Mouse (Mus musculus) CH12.LX (cell line): ENCODE measurements around the gene Per3. TPM values are rescaled to one million over a fixed set of nuclear protein-coding genes. Genes with fewer than 3 reads are reported as not detected.

Experiments used
- DNase-seq: peaks from one replicate; pipeline ENCODE4 v3.0.0-alpha.2; 2013; ENCODE audit errors: extremely low read depth
- H3K27ac ChIP-seq: 2 replicates; pipeline ENCODE4 v1.5.1; 2012; ENCODE audit warnings: low read depth, mild to moderate bottlenecking, control low read depth, moderate library complexity; ENCODE audit not compliant: insufficient read depth
- H3K27me3 ChIP-seq: replicated peaks from 2 replicates; pipeline ENCODE3; 2012; ENCODE audit warnings: inconsistent platforms
- H3K36me3 ChIP-seq, 2 experiments: replicated peaks in 1 of 2; 2 replicates each; pipeline versions ENCODE3 to v1.6.1; 2012; ENCODE audit warnings: inconsistent platforms in 1 of 2, low read length in 1 of 2, mild to moderate bottlenecking in 1 of 2, mixed read lengths in 1 of 2, moderate library complexity in 1 of 2; ENCODE audit not compliant: control insufficient read depth in 1 of 2, insufficient read depth in 1 of 2
- H3K4me1 ChIP-seq, 2 experiments: 2 replicates each; pipeline ENCODE4 v1.6.1; 2012; ENCODE audit warnings: inconsistent platforms in 1 of 2, moderate library complexity in 1 of 2; ENCODE audit not compliant: insufficient read depth in 2 of 2, control insufficient read depth in 1 of 2
- H3K4me2 ChIP-seq: 2 replicates; pipeline ENCODE4 v1.6.1; 2012; ENCODE audit warnings: low read depth, mild to moderate bottlenecking, control low read depth; ENCODE audit not compliant: poor library complexity, insufficient read depth, severe bottlenecking
- H3K4me3 ChIP-seq, 3 experiments: fragments of 150-350 bp in 1 of 3; sonication (generic) in 1 of 3; replicated peaks in 1 of 3; 2 replicates each; pipeline versions ENCODE3 to v1.5.1; 2011 to 2012; ENCODE audit warnings: low read depth in 2 of 3, low read length in 2 of 3, mild to moderate bottlenecking in 2 of 3, moderate library complexity in 2 of 3, control low read depth in 1 of 3, improper control_type of control experiment in 1 of 3, inconsistent platforms in 1 of 3, mixed read lengths in 1 of 3; ENCODE audit not compliant: poor library complexity in 1 of 3
- H3K79me2 ChIP-seq: replicated peaks from 2 replicates; pipeline ENCODE4 v1.6.1; 2012; ENCODE audit warnings: mild to moderate bottlenecking, moderate library complexity; ENCODE audit not compliant: control insufficient read depth, poor library complexity, insufficient read depth, severe bottlenecking; ENCODE audit errors: extremely low read depth
- H3K9ac ChIP-seq: 2 replicates; pipeline ENCODE4 v1.6.1; 2012; ENCODE audit warnings: low read depth, mild to moderate bottlenecking, control low read depth, moderate library complexity; ENCODE audit not compliant: insufficient read depth
- H3K9me3 ChIP-seq: replicated peaks from 2 replicates; pipeline ENCODE3; 2012; ENCODE audit warnings: low read length, inconsistent platforms, mixed read lengths
- BHLHE40 ChIP-seq: IDR thresholded peaks from 2 replicates; pipeline ENCODE4 v1.6.1; 2011; ENCODE audit warnings: mild to moderate bottlenecking, low read depth, low read length, improper control_type of control experiment
- CHD2 ChIP-seq: IDR thresholded peaks from 2 replicates; pipeline ENCODE4 v1.6.1; 2011; ENCODE audit warnings: low read length, improper control_type of control experiment
- CTCF ChIP-seq, 2 experiments: IDR thresholded peaks in 1 of 2; conservative IDR thresholded peaks in 1 of 2; 2 replicates each; pipeline ENCODE4 v1.5.1; 2011 to 2012; ENCODE audit warnings: low read depth in 2 of 2, low read length in 2 of 2, improper control_type of control experiment in 1 of 2, inconsistent platforms in 1 of 2, mild to moderate bottlenecking in 1 of 2, moderate library complexity in 1 of 2
- E2F4 ChIP-seq: IDR thresholded peaks from 2 replicates; pipeline ENCODE4 v1.6.1; 2011; ENCODE audit warnings: low read depth, low read length, improper control_type of control experiment; ENCODE audit not compliant: insufficient replicate concordance
- KAT2A ChIP-seq: IDR thresholded peaks from 2 replicates; pipeline ENCODE4 v1.6.1; 2012; ENCODE audit warnings: low read length, improper control_type of control experiment, inconsistent platforms; ENCODE audit not compliant: insufficient replicate concordance
- MAFK ChIP-seq: IDR thresholded peaks from 2 replicates; pipeline ENCODE4 v1.6.1; 2011; ENCODE audit warnings: low read length, improper control_type of control experiment; ENCODE audit not compliant: insufficient replicate concordance
- MAZ ChIP-seq: IDR thresholded peaks from 2 replicates; pipeline ENCODE4 v1.6.1; 2012; ENCODE audit warnings: low read depth, mild to moderate bottlenecking, inconsistent platforms, low read length, improper control_type of control experiment, moderate library complexity
- NRF1 ChIP-seq: IDR thresholded peaks from 2 replicates; pipeline ENCODE4 v1.6.1; 2014; ENCODE audit warnings: low read depth, mild to moderate bottlenecking, inconsistent platforms, low read length, improper control_type of control experiment, moderate library complexity
- POLR2A ChIP-seq: IDR thresholded peaks from 2 replicates; pipeline ENCODE4 v1.6.1; 2011; ENCODE audit warnings: low read depth, mild to moderate bottlenecking, improper control_type of control experiment, low read length
- POLR2AphosphoS2 ChIP-seq: IDR thresholded peaks from 2 replicates; pipeline ENCODE4 v1.6.1; 2011; ENCODE audit warnings: low read depth, low read length, improper control_type of control experiment
- RCOR1 ChIP-seq: conservative IDR thresholded peaks from 2 replicates; pipeline ENCODE4 v1.6.1; 2012; ENCODE audit warnings: low read depth, mild to moderate bottlenecking, inconsistent platforms, low read length, improper control_type of control experiment
- SMC3 ChIP-seq: IDR thresholded peaks from 2 replicates; pipeline ENCODE4 v1.6.1; 2011; ENCODE audit warnings: low read depth, low read length, improper control_type of control experiment
- TBP ChIP-seq: conservative IDR thresholded peaks from 2 replicates; pipeline ENCODE4 v1.6.1; 2011; ENCODE audit warnings: low read depth, low read length, improper control_type of control experiment
- TCF12 ChIP-seq: IDR thresholded peaks from 2 replicates; pipeline ENCODE4 v1.6.1; 2014; ENCODE audit warnings: low read depth, mild to moderate bottlenecking, inconsistent platforms, low read length, improper control_type of control experiment
- UBTF ChIP-seq: IDR thresholded peaks from 2 replicates; pipeline ENCODE4 v1.6.1; 2012; ENCODE audit warnings: low read depth, mild to moderate bottlenecking, inconsistent platforms, low read length, improper control_type of control experiment, moderate library complexity
- USF1 ChIP-seq: IDR thresholded peaks from 2 replicates; pipeline ENCODE4 v1.6.1; 2014; ENCODE audit warnings: low read depth, mild to moderate bottlenecking, inconsistent platforms, low read length, improper control_type of control experiment
- USF2 ChIP-seq: conservative IDR thresholded peaks from 2 replicates; pipeline ENCODE4 v1.6.1; 2011; ENCODE audit warnings: low read depth, low read length, improper control_type of control experiment
- ZC3H11A ChIP-seq: IDR thresholded peaks from 2 replicates; pipeline ENCODE4 v1.6.1; 2012; ENCODE audit warnings: low read depth, mild to moderate bottlenecking, inconsistent platforms, low read length, improper control_type of control experiment
- ZMIZ1 ChIP-seq: IDR thresholded peaks from 2 replicates; pipeline ENCODE4 v1.6.1; 2012; ENCODE audit warnings: low read depth, mild to moderate bottlenecking, inconsistent platforms, low read length, improper control_type of control experiment
- ZNF384 ChIP-seq: IDR thresholded peaks from 2 replicates; pipeline ENCODE4 v1.6.1; 2012; ENCODE audit warnings: low read depth, low read length, improper control_type of control experiment, inconsistent platforms
- dilution Hi-C: fragments of 300-500 bp; cut with MboI; formaldehyde crosslinking; loops from 2 replicates; pipeline ENCODE4 v1.14.3; 2020; ENCODE audit warnings: low sequenced_read_pairs; ENCODE audit not compliant: extremely low pct_unique_long_range_greater_than_20kb, extremely low pct_ligation_motif_present
- in situ Hi-C: fragments of 300-500 bp; cut with MboI; formaldehyde crosslinking; loops from 3 replicates; pipeline ENCODE4 v1.14.3; 2019; ENCODE audit warnings: low sequenced_read_pairs, low pct_ligation_motif_present, low pct_unique_long_range_greater_than_20kb, mixed read lengths
- polyA plus RNA-seq: library from polyadenylated mRNA; unstranded; fragments of >175 nt; gene quantifications from 2 replicates; pipeline ENCODE4 v1.2.1, GENCODE M21; 2012; ENCODE audit warnings: low read depth; ENCODE audit not compliant: insufficient read length
- total RNA-seq, 2 experiments: library from RNA; depleted of rRNA; stranded (reverse); fragments of 300-350 nt in 1 of 2; fragments of >200 nt in 1 of 2; gene quantifications; 2 replicates each; pipeline ENCODE4 v1.2.3; 2012 to 2014

Per3 gene
- total and polyA plus RNA-seq, 3 experiments, result 0.56 to 0.81 (median 0.74) TPM

DNA sequence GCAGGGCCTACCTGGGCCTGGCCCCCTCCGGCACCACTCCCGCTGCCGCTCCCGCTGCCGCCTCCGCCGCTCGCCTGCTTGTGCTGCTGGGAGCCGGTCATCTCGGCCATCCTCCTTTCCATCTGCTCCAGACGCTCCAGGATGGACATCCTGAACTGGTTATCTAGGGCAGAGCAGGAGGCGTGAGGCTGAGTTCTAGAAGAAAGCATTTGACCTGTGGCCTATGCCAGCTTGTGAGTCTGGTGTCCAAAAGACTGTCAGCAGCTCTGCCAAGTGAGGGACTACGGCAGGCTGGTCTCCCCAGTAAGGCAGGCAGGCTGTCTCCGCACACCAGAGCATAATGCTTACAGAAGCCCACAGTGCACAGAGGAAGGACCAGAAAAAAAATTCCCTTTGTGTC, 44.4 kb upstream of the Per3 start:
- Histone ChIP-seq H3K9me3 (peaks cover 8% of the 10 kb centered on the region), H3K36me3 (no peaks in the 10 kb centered on the region), H3K27me3 (no peaks in the 10 kb centered on the region), H3K4me2 (no peak overlapping the region), H3K9ac (no peak overlapping the region), H3K27ac (no peak overlapping the region), H3K4me3 (no peak overlapping the region), H3K4me1 (peaks cover 0 to 8% of the 10 kb centered on the region in 2 experiments; a peak in 2 of 4 replicates), H3K79me2 (no peaks in the 10 kb centered on the region)
- no peak for TF ChIP-seq MAZ
- no peak for TF ChIP-seq MAFK
- no peak for TF ChIP-seq NRF1
- no peak for TF ChIP-seq TBP
- TF ChIP-seq ZC3H11A, result no peak
- TF ChIP-seq ZMIZ1, result no peak
- no peak for TF ChIP-seq USF2
- TF ChIP-seq ZNF384, result no peak
- TF ChIP-seq USF1, result no peak
- no peak for TF ChIP-seq CTCF (conservative IDR thresholded peaks at IDR 0.05 in 1 of 2, IDR thresholded peaks at IDR 0.05 in 1 of 2; ENCODE audit: low read depth in 2 of 2, low read length in 2 of 2)
- TF ChIP-seq BHLHE40, result no peak
- TF ChIP-seq POLR2A, result no peak
- no peak for TF ChIP-seq CHD2
- no peak for TF ChIP-seq E2F4
- TF ChIP-seq KAT2A, result no peak
- no peak for TF ChIP-seq TCF12
- no peak for TF ChIP-seq UBTF
- dilution Hi-C loops, result no loop called here
- in situ Hi-C loops, result no loop called here
- no peak for DNase-seq

DNA sequence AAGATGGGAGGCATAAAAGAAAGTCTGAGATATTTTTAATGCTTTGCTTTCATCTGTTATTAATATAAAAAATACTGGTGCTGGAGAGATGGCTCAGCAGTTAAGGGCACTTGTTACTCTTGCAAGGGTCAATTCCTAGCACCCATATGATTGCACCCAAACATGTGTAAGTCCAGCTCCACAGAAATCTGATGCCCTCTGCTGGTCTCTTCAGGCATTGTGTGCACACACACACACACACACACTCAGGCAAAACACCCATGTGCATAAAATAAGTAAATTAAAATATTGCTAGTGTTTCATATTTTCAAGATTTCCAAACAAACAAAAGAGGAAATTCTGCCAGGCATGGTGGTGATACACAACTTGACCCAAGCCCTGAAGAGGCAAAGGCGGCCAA, 42.9 kb upstream of the Per3 start:
- no peak overlapping the region for H3K4me2 ChIP-seq
- no peak overlapping the region for H3K4me3 ChIP-seq
- no peaks in the 10 kb centered on the region for H3K79me2 ChIP-seq
- no peaks in the 10 kb centered on the region for H3K27me3 ChIP-seq
- no peak for TF ChIP-seq ZC3H11A
- TF ChIP-seq MAFK, result no peak
- TF ChIP-seq RCOR1, result no peak
- peak in 1 of 2 experiments; percentile 14; a peak in 1 of 4 replicates for TF ChIP-seq CTCF (conservative IDR thresholded peaks at IDR 0.05 in 1 of 2, IDR thresholded peaks at IDR 0.05 in 1 of 2; ENCODE audit: low read depth in 2 of 2, low read length in 2 of 2)
- TF ChIP-seq POLR2AphosphoS2, result no peak
- peak; percentile 8; the same call in 1 of the 2 replicates for TF ChIP-seq SMC3
- DNase-seq, result no peak
- no peak overlapping the region for H3K27ac ChIP-seq
- H3K36me3 ChIP-seq, result no peaks in the 10 kb centered on the region
- H3K9ac ChIP-seq, result no peak overlapping the region
- peaks cover 0 to 11% of the 10 kb centered on the region in 2 experiments; a peak in 2 of 4 replicates for H3K4me1 ChIP-seq
- in situ Hi-C loops (no loop called here), dilution Hi-C loops (no loop called here)
- H3K9me3 ChIP-seq, result peaks cover 8% of the 10 kb centered on the region
